Mouse (Mus musculus): ENCODE results near the gene Lrrc20. TPM values are rescaled to one million over a fixed set of nuclear protein-coding genes. Genes with fewer than 3 reads are reported as not detected.

Gene Lrrc20
- polyA plus RNA-seq, 2 experiments = 10.4 to 11.3 TPM

DNA sequence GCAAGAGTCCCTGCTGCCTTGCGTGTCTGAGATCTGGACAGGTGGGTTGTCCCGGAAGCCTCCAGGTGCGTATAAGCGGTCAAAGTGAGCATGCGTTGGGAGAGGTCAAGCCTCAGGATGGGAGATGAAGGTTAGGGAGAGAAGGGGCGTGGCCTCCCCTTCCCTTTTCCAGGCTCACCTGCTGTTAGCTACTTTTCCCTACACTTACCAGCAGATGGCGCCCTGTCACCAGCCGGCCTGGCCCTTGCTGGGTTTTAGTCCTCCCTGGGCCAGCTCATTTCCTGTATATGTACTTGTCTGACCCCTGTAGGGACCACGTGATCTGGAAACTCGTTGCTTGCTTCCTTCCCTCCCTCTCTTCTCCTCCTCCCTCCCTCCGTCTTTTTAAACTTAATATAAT lies 16.4 kb downstream of the Lrrc20 start:
- TF ChIP-seq POLR2A (IDR thresholded peaks at IDR 0.05; ENCODE audit: borderline replicate concordance, extremely low read depth, insufficient read depth, insufficient read length) = no peak
- 9% methylated on average over 11 of the region's 11 CpGs for WGBS
- no peak overlapping the region for H3K4me2 ChIP-seq (replicated peaks; ENCODE audit: low read depth, low read length, severe bottlenecking)
- H3K27me3 ChIP-seq (ENCODE audit: control insufficient read depth, insufficient read depth, low read length) = no peaks in the 10 kb centered on the region
- H3K4me3 ChIP-seq (replicated peaks; ENCODE audit: low read length) = no peak overlapping the region
- no peak overlapping the region for H3K27ac ChIP-seq (replicated peaks; ENCODE audit: low read depth, low read length)
- no peaks in the 10 kb centered on the region for H3K9me3 ChIP-seq (ENCODE audit: control insufficient read depth, low read length)
- no peaks in the 10 kb centered on the region for H3K36me3 ChIP-seq (ENCODE audit: control insufficient read depth, insufficient read depth, low read length)
- H3K4me1 ChIP-seq (ENCODE audit: control insufficient read depth, insufficient read depth, low read length) = peaks cover 23% of the 10 kb centered on the region
- DNase-seq (ENCODE audit: low spot score) (peak; percentile 73), ATAC-seq (ENCODE audit: low FRiP score, low read depth) (peak; percentile 46; the same call in 1 of the 2 replicates)
- H3K9ac ChIP-seq (ENCODE audit: low read depth, low read length, severe bottlenecking) = no peak overlapping the region

- no peaks in the 10 kb centered on the region for H3K9me3 ChIP-seq (ENCODE audit: control insufficient read depth, low read length)
- TF ChIP-seq POLR2A (IDR thresholded peaks at IDR 0.05; ENCODE audit: borderline replicate concordance, extremely low read depth, insufficient read depth, insufficient read length) = no peak
- H3K27me3 ChIP-seq (ENCODE audit: control insufficient read depth, insufficient read depth, low read length) = no peaks in the 10 kb centered on the region
- H3K9ac ChIP-seq (ENCODE audit: low read depth, low read length, severe bottlenecking) = peak overlapping the region; percentile 25; the same call in 1 of the 2 replicates
- H3K4me3 ChIP-seq (replicated peaks; ENCODE audit: low read length) = no peak overlapping the region
- 22% methylated on average over 4 of the region's 4 CpGs for WGBS
- peak overlapping the region; percentile 79 for H3K27ac ChIP-seq (replicated peaks; ENCODE audit: low read depth, low read length)
- H3K36me3 ChIP-seq (ENCODE audit: control insufficient read depth, insufficient read depth, low read length) = no peaks in the 10 kb centered on the region
- peaks cover 23% of the 10 kb centered on the region for H3K4me1 ChIP-seq (ENCODE audit: control insufficient read depth, insufficient read depth, low read length)
- no peak overlapping the region for H3K4me2 ChIP-seq (replicated peaks; ENCODE audit: low read depth, low read length, severe bottlenecking)
- peak; percentile 28 for DNase-seq (ENCODE audit: low spot score)
- ATAC-seq (ENCODE audit: low FRiP score, low read depth) = peak; percentile 69; the same call in 1 of the 2 replicates
These were observed 19.9 kb downstream of the Lrrc20 start for GRCm38 (mm10) chr10:61495461-61495860.

- no peak overlapping the region for H3K4me3 ChIP-seq (replicated peaks; ENCODE audit: low read length)
- no peaks in the 10 kb centered on the region for H3K27me3 ChIP-seq (ENCODE audit: control insufficient read depth, insufficient read depth, low read length)
- TF ChIP-seq POLR2A (IDR thresholded peaks at IDR 0.05; ENCODE audit: borderline replicate concordance, extremely low read depth, insufficient read depth, insufficient read length) = no peak
- no peak overlapping the region for H3K4me2 ChIP-seq (replicated peaks; ENCODE audit: low read depth, low read length, severe bottlenecking)
- peak overlapping the region; percentile 79 for H3K27ac ChIP-seq (replicated peaks; ENCODE audit: low read depth, low read length)
- H3K36me3 ChIP-seq (ENCODE audit: control insufficient read depth, insufficient read depth, low read length) = no peaks in the 10 kb centered on the region
- peaks cover 23% of the 10 kb centered on the region for H3K4me1 ChIP-seq (ENCODE audit: control insufficient read depth, insufficient read depth, low read length)
- no peaks in the 10 kb centered on the region for H3K9me3 ChIP-seq (ENCODE audit: control insufficient read depth, low read length)
- ATAC-seq (ENCODE audit: low FRiP score, low read depth) (no peak; the same call in 1 of the 2 replicates), DNase-seq (ENCODE audit: low spot score) (peak; percentile 17)
- WGBS = 48% methylated on average over 9 of the region's 9 CpGs
- H3K9ac ChIP-seq (ENCODE audit: low read depth, low read length, severe bottlenecking) = 0 out of 2 replicates have a peak overlapping the region, but pooled peaks have one; percentile 25
These were observed 20.6 kb downstream of the Lrrc20 start for GRCm38 (mm10) chr10:61496231-61496630.

DNA sequence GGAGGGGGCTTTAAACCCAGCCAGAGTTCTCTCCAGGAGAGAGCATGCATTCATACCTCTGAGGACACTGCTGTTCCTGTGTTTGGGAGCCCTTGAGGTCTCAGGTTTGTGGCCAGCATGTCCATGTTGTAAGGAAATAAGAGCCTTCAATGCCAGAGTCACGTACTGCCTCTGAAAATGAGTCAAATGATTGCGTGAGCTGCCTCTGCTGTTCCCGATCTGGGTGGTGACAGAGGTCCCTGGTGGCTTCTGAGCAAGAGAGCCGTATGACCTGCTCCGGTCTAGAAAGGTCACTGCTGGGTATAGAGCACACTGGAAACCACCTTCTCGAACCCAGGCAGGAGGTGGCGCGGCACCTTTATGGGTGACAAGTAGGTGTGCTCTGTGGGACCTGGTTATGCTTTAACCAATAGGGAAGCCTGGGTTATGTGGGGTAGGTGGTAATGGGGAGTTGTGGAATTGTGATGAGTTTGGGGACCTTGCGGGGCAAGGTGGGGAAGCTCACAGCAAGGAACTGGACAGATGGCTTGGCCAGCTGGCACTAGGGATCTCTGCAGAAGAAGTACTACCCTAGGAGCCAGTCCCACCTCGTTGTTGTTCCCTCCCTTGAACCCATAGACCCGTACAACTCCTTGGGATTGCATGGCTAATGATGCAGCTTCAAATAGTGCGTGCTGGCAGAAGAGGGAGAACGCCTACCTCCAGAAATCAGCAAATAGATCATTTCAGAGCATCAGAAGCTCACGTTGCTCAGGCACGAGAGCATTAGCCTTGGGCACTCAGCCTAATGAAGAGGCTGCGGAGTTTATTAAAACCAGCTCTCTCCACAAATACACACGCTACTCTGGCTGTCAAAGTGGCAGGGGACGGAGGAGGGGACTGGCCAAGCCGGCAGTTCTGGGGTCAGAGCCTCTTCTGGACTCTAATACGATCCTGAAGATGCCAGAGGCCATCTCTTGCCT lies 24.2 kb downstream of the Lrrc20 start:
- WGBS = 57% methylated on average over 20 of the region's 20 CpGs
- Histone ChIP-seq H3K4me3 (replicated peaks; ENCODE audit: low read length) (no peak overlapping the region), H3K27ac (replicated peaks; ENCODE audit: low read depth, low read length) (no peak overlapping the region), H3K27me3 (ENCODE audit: control insufficient read depth, insufficient read depth, low read length) (no peaks in the 10 kb centered on the region), H3K9me3 (ENCODE audit: control insufficient read depth, low read length) (no peaks in the 10 kb centered on the region), H3K4me2 (replicated peaks; ENCODE audit: low read depth, low read length, severe bottlenecking) (no peak overlapping the region), H3K9ac (ENCODE audit: low read depth, low read length, severe bottlenecking) (no peak overlapping the region), H3K4me1 (ENCODE audit: control insufficient read depth, insufficient read depth, low read length) (peaks cover 20% of the 10 kb centered on the region), H3K36me3 (ENCODE audit: control insufficient read depth, insufficient read depth, low read length) (no peaks in the 10 kb centered on the region)
- DNase-seq (ENCODE audit: low spot score) (no peak), ATAC-seq (ENCODE audit: low FRiP score, low read depth) (no peak)
- TF ChIP-seq POLR2A (IDR thresholded peaks at IDR 0.05; ENCODE audit: borderline replicate concordance, extremely low read depth, insufficient read depth, insufficient read length) = no peak

- Histone ChIP-seq H3K27me3 (ENCODE audit: control insufficient read depth, insufficient read depth, low read length) (no peaks in the 10 kb centered on the region), H3K4me3 (replicated peaks; ENCODE audit: low read length) (no peak overlapping the region), H3K4me2 (replicated peaks; ENCODE audit: low read depth, low read length, severe bottlenecking) (no peak overlapping the region), H3K4me1 (ENCODE audit: control insufficient read depth, insufficient read depth, low read length) (peaks cover 11% of the 10 kb centered on the region), H3K27ac (replicated peaks; ENCODE audit: low read depth, low read length) (no peak overlapping the region), H3K36me3 (ENCODE audit: control insufficient read depth, insufficient read depth, low read length) (no peaks in the 10 kb centered on the region), H3K9ac (ENCODE audit: low read depth, low read length, severe bottlenecking) (no peak overlapping the region), H3K9me3 (ENCODE audit: control insufficient read depth, low read length) (no peaks in the 10 kb centered on the region)
- WGBS = 71% methylated on average over 7 of the region's 7 CpGs
- no peak for TF ChIP-seq POLR2A (IDR thresholded peaks at IDR 0.05; ENCODE audit: borderline replicate concordance, extremely low read depth, insufficient read depth, insufficient read length)
- DNase-seq (ENCODE audit: low spot score) (no peak), ATAC-seq (ENCODE audit: low FRiP score, low read depth) (no peak)
These were observed 25.2 kb downstream of the Lrrc20 start for GRCm38 (mm10) chr10:61500756-61501155.

All from limb, embryonic 14.5 days (tissue).